Mouse (Mus musculus) E14TG2a.4 (cell line): ENCODE measurements at regions not wholly inside any gene's neighbourhood (a gene's known extent, or its start where the extent isn't known, plus 50 kb on each side); places are given as distances from the start of the nearest gene placed in this dataset.

Experiments used
- CTCF ChIP-seq: conservative IDR thresholded peaks from 2 replicates; pipeline ENCODE4 v1.5.1; 2014; ENCODE audit warnings: low read length
- NANOG ChIP-seq: IDR thresholded peaks from 2 replicates; pipeline ENCODE4 v1.6.1; 2014; ENCODE audit warnings: borderline replicate concordance, low read length, mixed read lengths

DNA sequence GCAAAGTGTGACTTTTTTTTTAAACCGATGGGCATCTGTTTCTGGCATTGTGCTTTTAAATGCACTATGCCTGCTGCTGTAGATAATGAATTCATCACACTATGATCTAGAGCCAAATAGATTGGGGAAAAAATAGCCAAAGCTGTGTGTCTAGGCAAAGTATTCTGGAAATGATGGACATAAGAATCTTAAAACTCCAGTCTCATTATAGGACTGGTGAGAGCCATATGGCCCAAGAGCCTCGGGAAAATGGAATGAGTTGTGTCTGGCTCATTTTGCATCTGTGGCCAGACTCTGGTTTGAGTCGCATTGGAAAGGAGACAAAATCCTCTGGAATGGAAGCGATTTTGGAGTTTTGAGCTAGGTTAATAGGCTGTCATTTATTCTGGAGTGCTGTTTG lies 288.7 kb downstream of the Lrriq3 start:
- no peak for TF ChIP-seq CTCF
- no peak for TF ChIP-seq NANOG
